Mouse (Mus musculus) layer of hippocampus, adult 8-10 months (tissue): ENCODE measurements around the gene Macc1. TPM values are rescaled to one million over a fixed set of nuclear protein-coding genes. Genes with fewer than 3 reads are reported as not detected.

Experiments
- DNase-seq, 2 experiments: peaks; one replicate each; pipeline ENCODE4 v3.0.0; 2022; ENCODE audit warnings: low spot score in 2 of 2
- total RNA-seq, 4 experiments: library from RNA; stranded (reverse); gene quantifications; 2 replicates each; pipeline ENCODE4 v1.2.4; 2022

Gene Macc1
- total RNA-seq, 4 experiments from 2014 or later: 0.14 to 0.22 TPM; not detected in 2

DNA sequence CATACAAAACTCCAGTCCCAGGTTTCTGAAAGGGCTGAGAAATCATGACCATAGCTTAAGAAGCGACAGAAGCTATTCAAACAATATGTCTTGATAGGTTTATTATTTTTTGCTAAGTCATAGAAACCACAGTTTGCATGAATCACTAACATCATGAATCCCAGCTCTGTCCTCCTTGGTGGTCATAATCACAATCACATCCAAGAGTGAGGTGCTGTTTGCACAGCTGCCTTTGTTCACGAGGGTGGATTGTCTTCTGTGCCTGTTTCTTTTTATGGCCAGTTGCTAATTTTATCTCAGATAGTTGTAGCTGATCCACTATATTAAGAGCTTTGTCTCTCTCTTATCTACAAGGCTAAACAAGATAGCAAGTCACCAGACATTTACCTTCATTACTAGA lies 72.6 kb downstream of the Macc1 start:
- no peak for DNase-seq

DNA sequence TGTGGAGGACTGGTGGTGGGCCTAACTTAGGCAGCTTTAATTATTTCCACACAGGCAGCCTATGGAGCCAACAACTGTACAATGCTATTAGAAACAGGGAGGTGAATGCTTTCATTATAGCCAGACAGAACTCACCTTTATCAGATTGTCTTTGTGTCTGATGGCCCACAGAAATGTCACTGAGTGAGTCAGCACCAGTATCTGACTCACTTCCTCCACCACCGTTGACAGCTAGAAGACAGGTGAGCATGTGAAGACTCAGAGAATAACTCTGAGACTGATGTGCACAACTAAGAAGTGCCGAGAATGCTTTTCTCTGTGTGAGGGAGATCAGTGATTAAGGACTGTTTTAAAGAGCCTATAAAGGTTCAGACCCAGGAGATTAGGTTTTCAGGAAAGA lies 73.9 kb downstream of the Macc1 start:
- no peak for DNase-seq

DNA sequence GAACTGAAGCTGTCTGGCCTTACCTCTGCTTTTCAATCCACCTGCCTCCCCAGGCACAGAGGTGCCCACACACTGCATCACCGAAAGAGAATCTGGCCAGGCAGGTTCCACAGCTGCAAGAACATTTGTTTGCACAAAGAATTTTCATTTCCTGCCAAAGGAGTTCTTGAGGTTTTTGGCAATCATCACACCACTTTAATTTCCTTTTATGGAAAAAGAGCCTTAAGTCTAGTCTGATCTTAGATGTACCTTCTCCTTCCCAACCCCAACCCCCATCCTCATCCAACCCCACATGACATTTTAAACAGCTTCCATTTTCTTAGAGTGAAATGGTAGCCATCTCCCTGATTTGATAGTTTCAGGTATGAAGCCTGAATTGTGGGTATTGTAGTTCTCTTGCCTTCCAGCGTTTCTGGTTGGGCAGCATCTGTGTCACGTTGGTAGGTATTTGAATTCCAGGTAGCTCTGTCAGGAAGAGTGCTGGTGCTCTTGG lies 76.2 kb downstream of the Macc1 start:
- peak in 1 of 2 experiments; percentile 2 for DNase-seq

DNA sequence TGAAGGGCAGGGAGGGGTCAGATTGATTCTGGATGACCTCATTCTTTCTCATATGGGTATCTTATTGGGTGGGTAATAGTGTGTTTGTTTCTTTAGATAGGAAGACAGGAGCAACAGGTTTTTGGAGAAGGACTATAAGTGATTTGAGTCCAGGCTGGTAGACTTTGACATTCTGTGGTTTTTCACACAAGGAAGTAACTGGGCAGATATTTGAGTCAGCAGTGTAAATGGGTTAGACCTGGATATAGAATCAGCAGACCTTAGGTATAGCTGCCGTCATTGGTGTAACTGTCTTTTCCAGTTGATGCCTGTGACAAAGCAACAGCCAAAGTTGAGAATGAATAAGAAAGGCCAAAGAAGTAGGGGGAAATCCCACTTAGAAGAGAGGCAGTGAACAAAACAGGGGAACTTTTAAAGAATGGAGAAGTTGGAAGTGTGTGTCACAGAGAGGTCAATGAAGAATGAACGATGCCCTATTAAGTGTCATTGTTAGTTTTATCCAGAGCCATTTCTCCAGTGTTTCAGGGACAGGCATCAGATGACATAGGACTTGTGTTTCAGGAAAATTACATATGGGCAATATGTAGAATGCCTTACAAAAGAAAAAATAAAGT lies 84.1 kb downstream of the Macc1 start:
- DNase-seq: no peak

DNA sequence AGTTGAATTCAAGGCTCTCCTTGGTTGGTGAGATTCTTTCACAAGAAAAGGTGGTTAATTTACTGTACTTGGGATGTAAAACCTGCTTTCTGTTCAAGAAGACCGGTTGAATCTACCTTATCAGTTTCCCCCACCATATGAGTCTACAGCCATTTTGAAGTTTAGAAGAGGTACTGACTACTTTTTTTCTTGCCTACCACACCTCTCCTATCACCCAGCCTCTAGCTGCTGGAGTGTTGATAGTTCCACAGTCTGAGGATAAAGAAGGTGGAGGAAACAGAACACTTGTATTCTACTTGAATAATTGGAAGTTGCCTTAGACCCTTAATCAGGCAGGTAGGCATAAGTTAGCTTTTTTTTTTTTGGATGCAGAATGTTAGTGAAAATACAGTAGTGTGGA lies 88.2 kb downstream of the Macc1 start:
- no peak for DNase-seq

DNA sequence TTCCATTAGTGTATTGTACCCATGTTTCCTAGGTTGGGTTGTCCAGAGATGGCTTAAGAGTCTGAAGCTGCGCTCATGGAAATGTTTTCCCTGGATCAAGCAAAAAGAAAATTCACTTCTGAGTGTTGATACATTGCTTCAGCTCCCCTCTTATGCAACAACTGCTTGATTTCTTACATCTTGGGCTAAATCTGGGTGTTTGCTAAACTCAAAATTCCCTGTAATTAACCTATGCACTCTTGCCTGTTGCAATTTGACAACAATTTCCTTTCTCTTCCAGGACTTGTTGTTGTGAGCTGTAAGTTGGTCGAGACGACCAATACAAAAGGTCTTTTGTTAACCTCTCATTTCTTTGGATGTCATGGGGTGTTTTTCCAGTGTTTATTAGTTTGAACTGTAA lies 88.7 kb downstream of the Macc1 start:
- DNase-seq: no peak

DNA sequence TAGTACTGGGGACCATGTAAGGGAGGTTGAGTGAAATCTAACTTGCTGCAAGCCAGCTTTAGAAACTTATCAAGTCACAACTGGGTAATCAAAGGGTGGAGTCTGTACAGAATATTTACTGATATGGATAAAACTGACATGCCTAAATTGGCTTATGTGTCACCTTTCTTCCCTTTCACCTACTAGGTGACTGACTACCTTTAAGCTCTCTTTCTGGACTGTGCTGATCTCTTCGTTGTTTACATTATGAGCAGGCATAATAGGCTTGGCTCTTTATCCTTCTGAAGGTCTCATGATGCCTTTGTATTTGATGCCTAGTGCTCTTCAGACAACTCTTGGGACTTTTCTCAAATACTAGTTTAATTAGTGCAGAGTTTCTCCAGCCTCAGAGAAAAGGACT lies 90.7 kb downstream of the Macc1 start:
- no peak for DNase-seq

DNA sequence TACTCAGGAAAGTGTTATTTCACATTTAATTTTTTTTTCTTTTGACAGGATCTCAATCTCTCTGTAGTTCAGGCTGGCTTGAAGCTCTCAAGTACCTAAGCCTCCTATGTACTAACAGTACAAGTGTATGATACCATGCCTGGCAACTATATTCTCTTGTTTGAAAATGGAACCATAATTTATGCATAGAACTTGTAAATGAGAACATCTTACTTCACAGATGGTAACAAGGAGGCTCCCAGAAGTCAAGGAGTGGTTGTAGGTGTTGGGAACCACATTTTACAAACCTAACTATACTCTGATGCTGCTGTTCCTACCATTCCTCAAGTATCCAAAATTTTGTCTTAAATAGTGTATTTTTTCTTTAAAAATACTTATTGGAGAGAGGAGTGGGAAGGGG lies 96.5 kb downstream of the Macc1 start:
- no peak for DNase-seq

DNA sequence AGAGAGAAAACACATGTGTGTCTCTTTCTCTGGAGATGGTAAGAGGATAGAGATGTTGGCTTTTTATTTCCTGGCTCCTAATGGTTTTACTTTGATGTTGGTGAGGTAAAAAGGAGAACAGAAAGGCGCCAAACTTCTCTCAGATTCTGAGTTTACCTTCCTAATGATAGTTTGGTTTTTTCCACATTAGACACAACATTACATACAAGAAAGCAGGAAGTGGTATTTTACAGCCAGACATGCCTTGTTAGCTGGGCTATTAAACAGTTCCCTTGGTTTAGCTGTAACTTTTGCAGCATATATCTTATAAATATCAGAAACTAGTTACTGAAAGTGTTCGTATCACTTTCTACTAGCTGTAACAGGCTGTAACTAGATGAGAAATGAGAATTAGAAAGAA lies 96.9 kb downstream of the Macc1 start:
- no peak for DNase-seq

DNA sequence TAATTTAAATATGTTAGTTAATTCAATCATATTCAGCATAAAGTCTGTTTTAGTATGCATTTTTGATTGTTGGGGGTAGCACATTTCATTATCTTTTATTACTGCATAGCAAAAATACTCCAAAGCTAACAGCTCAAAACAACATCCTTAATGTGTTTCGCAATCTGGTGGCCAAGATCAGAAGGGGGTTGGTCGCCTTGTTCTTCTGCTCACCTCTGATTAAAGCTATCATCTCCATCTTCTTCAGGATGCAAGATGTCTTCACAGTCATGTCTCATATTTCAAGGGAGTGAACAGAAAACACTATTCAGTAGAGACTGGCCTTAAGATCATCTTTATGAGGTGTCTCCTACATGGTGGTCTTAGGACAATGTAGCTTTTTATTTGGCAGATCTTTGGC lies 97.9 kb downstream of the Macc1 start:
- DNase-seq: no peak

DNA sequence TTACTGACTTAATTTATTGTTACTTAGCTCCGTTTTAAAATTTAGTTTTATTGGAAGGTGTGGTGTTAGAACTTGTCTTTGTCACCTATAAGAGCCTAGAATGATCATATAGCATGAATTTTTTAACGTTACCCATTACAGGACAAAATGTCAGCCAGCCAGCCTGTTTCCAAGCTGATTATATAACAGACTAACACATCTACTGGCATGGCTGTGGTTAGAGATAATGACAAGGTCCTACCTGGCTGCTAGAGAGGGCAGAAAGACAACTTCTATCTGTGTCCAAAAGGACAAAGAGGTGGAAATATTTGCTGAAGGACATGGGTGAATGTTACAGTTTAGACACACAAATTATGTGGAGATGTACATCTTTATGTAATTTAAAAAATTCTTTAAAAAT lies 101.8 kb downstream of the Macc1 start:
- DNase-seq: no peak

DNA sequence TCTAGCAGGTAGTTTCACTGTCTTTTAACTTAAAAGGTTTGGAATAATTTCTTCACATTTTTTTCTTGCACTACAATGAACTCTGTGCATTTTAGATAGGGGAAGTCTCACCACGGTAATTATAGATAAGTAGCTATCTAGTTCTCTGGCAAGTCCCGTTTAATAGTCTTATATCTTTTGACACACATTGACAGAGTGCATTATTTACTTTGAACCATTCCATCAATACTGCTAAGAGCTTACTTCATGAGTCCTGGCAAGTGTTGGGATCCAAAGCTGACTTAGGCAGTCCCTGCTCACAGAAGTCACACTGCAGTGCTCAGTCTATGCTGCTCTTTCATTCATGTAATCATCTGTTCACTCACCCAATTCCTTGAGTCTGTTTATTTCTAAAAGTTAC lies 111.7 kb downstream of the Macc1 start:
- DNase-seq: no peak

DNA sequence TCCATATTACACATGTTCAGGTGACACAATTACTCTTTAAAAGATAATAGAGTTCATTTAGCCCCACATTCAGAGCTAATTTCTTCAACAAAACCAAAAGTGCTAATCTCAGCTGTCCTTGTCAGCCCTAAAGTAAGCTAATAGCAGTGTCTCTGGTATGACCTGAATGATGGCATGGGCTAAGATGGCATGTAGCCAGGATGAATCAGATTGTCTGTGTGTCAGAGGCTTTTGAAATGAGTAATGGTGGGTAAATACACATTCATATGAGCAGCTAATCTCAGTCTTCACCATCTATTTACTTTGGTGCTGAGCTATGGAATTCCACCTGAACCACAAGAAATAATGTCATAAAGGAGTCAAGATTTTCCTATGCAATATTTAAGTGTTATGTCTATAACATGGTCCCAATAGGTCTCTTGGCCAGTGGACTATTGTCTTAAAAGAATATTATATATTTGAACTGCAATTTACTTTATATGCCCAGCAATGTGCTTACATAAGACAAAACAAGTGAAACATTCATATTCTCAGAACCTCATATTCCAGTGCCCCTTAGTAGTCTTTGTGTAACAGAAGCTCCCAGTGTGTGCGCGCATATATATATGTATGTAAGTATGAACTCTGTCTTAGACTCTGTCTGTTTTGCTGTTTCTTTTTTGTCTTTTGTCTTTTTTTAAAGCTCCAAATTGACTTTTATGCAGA lies 112.3 kb downstream of the Macc1 start:
- DNase-seq: no peak

DNA sequence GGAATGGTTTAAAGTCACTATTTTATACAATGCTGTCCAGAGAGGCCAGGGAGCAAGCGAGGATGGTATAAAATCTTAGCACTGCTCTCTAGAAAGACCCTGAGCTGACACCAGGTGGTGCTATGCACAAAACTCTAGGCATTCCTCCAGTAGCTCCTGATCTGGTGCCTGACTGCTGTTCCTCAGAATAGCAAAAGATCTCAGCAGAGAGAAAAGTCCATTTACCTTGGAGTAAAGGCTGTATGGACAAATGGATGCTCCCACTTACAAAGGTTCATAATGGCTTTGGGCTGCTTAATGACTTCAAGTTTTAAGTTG lies 112.8 kb downstream of the Macc1 start:
- peak; percentile 13 to 59 for DNase-seq

DNA sequence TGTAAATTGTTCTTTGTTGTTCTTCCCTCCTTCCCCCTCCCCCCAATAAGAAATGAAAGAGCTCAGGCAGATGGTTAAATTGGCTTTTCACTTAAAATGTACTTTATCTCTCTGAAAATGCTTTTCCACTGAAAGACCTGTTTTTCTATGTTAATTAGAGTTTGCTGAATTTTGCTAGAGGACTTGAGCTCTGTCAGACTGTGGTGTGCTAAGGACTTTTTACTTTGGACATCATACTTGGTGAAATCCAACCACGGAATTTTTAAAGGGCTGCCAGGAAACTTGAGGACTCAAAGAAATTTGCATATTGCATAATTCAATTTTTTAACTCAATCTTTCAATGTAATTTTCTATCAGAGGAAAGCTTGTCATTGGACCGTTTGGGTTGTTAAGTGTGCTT lies 126.7 kb downstream of the Macc1 start:
- no peak for DNase-seq

DNA sequence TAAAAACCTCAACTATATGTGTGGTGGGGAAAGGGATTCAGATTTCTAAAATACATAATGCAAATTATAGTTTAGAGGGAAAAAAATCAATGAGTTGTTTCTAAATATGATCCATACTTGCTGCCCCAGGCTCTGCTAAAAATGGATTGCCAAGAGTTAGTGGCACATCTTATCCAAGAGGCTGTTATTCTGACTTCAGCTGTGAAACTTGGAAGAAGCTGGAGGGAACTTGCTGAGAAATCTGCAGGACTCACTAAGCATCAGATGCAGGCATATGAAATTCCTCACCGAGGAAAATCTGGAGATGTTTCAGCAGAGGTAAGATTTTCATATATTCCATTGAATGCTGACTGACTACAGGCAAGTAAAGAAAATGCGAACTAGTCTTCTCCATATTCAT lies 136.0 kb downstream of the Macc1 start:
- no peak for DNase-seq

DNA sequence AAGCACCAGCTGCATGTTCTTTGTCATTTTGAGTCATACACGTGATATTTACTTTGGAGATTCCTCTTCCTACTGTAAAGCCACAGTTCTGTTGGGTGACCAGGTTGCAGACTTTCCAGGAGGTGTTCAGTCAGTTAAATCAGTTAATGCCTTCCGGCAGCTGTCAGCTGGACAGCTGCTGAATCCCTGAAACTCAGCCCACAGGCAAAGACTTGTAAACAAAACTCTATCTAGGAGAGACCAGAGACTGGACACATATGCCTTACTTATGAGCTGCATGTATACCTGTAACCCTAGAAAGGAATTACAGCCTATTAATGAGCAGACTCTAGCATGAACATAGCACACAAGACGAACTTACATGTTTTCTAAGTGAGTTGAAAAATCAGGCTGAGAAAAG lies 137.2 kb downstream of the Macc1 start:
- DNase-seq: no peak

DNA sequence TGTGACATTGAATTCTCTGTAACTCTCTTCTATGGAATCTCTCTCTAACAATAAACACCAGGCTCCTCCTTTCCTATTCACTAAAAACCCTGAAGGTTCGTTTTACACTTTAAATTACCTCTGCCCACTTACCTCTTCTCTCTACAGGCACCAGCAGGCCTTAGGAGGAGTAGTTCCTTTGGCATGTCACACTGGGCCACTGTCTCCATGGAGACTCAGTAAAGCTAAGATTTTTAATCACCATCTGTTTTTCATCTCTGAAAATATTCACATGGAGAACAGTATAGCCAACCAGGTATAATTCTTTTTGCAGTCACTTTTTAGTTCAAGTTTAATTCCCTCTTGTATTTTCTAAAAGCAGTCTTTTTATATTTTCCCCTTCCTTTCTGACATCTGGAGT lies 140.0 kb downstream of the Macc1 start:
- DNase-seq: no peak

DNA sequence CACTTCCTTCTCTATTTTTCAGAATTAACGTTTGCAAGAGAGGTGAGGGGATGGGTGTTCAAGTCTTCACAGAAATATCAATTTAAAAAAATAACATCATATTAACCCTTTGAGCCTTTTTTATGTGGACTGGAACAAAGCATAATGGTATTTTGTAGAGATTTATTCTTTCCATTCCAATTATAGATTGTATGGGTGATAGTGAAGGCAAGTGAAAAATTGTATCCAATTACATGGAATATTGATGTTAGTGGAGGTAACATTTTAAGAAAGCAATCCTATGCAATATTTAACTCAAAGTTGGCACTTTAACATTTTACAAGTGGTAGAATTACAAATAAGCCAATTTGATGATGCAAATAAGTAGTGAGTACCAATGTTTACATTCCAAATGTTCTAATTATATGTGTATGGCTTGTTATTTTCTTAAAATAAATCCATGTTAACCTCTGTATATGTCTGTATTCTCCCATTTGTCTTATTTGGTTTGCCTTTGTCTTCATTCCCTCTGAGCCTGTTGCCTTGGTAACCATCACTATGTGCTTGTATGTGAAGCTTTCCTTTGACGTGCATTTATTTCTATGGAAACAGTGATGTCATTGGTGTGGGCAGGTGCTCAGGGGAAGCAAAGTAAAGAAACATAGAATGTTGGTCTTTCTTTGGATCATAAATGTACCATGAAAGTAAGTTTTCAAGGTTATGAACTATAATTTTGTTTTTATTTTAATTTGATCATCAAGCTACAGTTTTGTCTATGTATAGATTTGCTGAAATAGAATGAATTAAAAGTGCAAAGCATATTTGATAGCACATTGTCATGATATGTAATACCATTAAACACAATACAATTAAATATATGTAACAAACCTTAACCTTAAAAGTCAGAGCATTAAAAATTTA lies 150.2 kb downstream of the Macc1 start:
- peak in 1 of 2 experiments; percentile 34 for DNase-seq

DNA sequence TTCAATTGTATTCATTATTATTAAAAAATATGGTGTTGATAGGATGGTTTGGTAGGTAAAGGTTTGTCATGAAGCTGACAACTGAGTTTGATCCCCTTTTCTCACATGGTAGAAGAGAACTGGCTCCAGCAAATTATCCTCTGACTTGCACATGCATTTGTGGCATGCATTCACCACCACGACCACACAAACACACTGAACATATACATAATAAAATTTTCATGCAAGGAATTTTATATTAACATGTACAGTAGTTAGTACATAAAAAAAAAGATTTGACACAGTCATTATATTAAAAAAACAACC lies 150.8 kb downstream of the Macc1 start:
- DNase-seq: no peak

DNA sequence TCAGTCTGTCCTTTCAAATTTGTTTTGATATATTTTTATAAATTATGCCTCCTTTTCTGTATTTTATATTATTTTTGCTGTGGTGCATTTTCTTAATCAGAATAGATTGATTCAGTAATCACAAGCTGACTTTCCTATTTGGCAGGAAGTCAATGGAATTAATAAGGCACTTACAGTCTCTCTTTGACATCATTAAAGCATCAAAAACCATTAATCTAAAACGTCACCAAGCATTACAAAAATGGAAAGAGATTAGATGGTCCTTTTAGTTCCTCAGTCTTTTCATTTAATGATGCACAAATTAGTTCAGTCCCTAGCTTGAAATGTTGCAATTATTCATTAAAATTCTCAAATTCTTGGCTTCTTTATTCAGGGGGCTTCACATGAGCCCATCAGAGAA lies 153.6 kb downstream of the Macc1 start:
- DNase-seq: no peak

DNA sequence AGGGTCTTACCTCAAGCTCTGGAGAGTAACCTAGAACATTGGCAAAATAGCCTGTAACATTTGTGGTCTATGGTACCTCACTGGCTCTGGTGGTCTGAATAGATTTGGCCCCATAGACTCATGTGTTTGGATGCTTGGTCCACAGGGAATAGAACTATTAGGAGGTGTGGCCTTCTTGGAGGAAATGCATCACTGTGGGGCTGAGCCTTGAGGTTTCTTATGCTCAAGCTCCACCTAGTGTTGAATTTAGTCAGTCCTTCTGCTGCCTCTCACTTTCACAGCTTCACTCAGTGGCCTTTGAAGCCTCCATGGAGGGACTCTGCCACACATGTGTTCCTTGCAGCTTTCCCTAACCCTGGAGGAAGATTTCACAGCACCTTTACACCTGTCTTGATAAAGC lies 156.2 kb downstream of the Macc1 start:
- DNase-seq: no peak

DNA sequence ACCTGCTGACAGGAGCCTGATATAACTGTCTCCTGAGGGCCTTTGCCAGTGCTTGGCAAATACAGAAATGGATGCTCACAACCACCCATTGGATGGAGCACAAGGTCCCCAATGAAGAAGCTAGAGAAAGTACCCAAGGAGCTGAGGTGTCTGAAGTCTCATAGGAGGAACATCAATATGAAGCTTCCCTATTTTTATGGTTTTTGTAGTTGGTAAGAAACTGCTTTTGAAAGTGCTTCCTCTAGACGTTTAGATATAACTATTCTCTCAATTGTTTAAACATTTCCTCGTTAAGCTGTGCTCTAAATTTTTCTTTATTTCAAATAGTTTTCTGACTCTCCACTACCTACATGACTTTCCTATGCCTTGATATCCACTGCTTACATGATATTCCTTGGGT lies 169.2 kb downstream of the Macc1 start:
- no peak for DNase-seq
